Mouse (Mus musculus): Measurements from ENCODE around the gene Vgll2. TPM values are rescaled to one million over a fixed set of nuclear protein-coding genes. Genes with fewer than 3 reads are reported as not detected.

Vgll2 gene
- total and polyA plus RNA-seq, 3 experiments = not detected

- no peak for DNase-seq (ENCODE audit: low read depth, low spot score)
Observed at GRCm38 (mm10) chr10:52039392-52039791, 17.1 kb downstream of the Vgll2 start.

GRCm38 (mm10) chr10:52043086-52043485 lies 20.8 kb downstream of the Vgll2 start:
- DNase-seq (ENCODE audit: low read depth, low spot score) = no peak
- H3K27me3 ChIP-seq (ENCODE audit: control insufficient read depth in 1 of 2, insufficient read depth in 2 of 2, low read length in 2 of 2) = no peaks in the 10 kb centered on the region
- no peak overlapping the region for H3K4me3 ChIP-seq (ENCODE audit: control insufficient read depth in 1 of 2, insufficient read depth in 1 of 2, low read depth in 2 of 2, low read length in 2 of 2)
- no peaks in the 10 kb centered on the region for H3K4me1 ChIP-seq (ENCODE audit: control insufficient read depth in 1 of 2, insufficient read depth in 2 of 2, low read length in 2 of 2)
- no peaks in the 10 kb centered on the region for H3K79me2 ChIP-seq (ENCODE audit: control insufficient read depth, insufficient read depth, low read length, poor library complexity)
- H3K9me3 ChIP-seq (replicated peaks; ENCODE audit: insufficient read depth, low read length) = no peaks in the 10 kb centered on the region
- H3K9ac ChIP-seq (ENCODE audit: control insufficient read depth, low read depth, low read length, poor library complexity, severe bottlenecking) = no peak overlapping the region
- H3K27ac ChIP-seq (ENCODE audit: control insufficient read depth, low read depth, low read length) = no peak overlapping the region
- H3K36me3 ChIP-seq (ENCODE audit: control insufficient read depth in 1 of 2, insufficient read depth in 2 of 2, low read length in 2 of 2) = no peaks in the 10 kb centered on the region
- TF ChIP-seq ZKSCAN1 (IDR thresholded peaks at IDR 0.05; ENCODE audit: low read depth, low read length) = no peak
- TF ChIP-seq TCF12 (IDR thresholded peaks at IDR 0.05; ENCODE audit: low read depth, low read length) = no peak
- no peak for TF ChIP-seq RAD21 (IDR thresholded peaks at IDR 0.05; ENCODE audit: low read depth, low read length)
- TF ChIP-seq TAL1 (IDR thresholded peaks at IDR 0.05; ENCODE audit: low read length) = no peak
- TF ChIP-seq ZMIZ1 (IDR thresholded peaks at IDR 0.05; ENCODE audit: low read depth, low read length) = no peak
- no peak for TF ChIP-seq MYC (IDR thresholded peaks at IDR 0.05; ENCODE audit: low read depth, low read length)
- no peak for TF ChIP-seq KAT2A (conservative IDR thresholded peaks at IDR 0.05; ENCODE audit: low read depth, low read length)
- TF ChIP-seq E2F4 (IDR thresholded peaks at IDR 0.05; ENCODE audit: borderline replicate concordance, low read depth, low read length) = no peak
- TF ChIP-seq GATA1 (IDR thresholded peaks at IDR 0.05; ENCODE audit: low read depth, low read length) = no peak
- no peak for TF ChIP-seq GABPA (IDR thresholded peaks at IDR 0.05; ENCODE audit: low read depth, low read length)
- TF ChIP-seq ETS1 (IDR thresholded peaks at IDR 0.05; ENCODE audit: low read depth, low read length) = no peak
- no peak for TF ChIP-seq USF2 (IDR thresholded peaks at IDR 0.05; ENCODE audit: borderline replicate concordance in 1 of 2, insufficient read depth in 1 of 2, low read depth in 1 of 2, low read length in 2 of 2)
- no peak for TF ChIP-seq UBTF (IDR thresholded peaks at IDR 0.05; ENCODE audit: borderline replicate concordance, insufficient read depth, low read depth, low read length)
- TF ChIP-seq MXI1 (IDR thresholded peaks at IDR 0.05; ENCODE audit: low read depth, low read length) = no peak

More at GRCm38 (mm10) chr10:52039392-52039791, 17.1 kb downstream of the Vgll2 start:
- Histone ChIP-seq H3K36me3 (ENCODE audit: control insufficient read depth in 1 of 2, insufficient read depth in 2 of 2, low read length in 2 of 2) (no peaks in the 10 kb centered on the region), H3K4me1 (ENCODE audit: control insufficient read depth in 1 of 2, insufficient read depth in 2 of 2, low read length in 2 of 2) (no peaks in the 10 kb centered on the region), H3K27ac (ENCODE audit: control insufficient read depth, low read depth, low read length) (no peak overlapping the region), H3K27me3 (ENCODE audit: control insufficient read depth in 1 of 2, insufficient read depth in 2 of 2, low read length in 2 of 2) (no peaks in the 10 kb centered on the region), H3K9me3 (replicated peaks; ENCODE audit: insufficient read depth, low read length) (no peaks in the 10 kb centered on the region), H3K4me3 (ENCODE audit: control insufficient read depth in 1 of 2, insufficient read depth in 1 of 2, low read depth in 2 of 2, low read length in 2 of 2) (no peak overlapping the region), H3K9ac (ENCODE audit: control insufficient read depth, low read depth, low read length, poor library complexity, severe bottlenecking) (no peak overlapping the region), H3K79me2 (ENCODE audit: control insufficient read depth, insufficient read depth, low read length, poor library complexity) (no peaks in the 10 kb centered on the region)
- TF ChIP-seq USF1 (IDR thresholded peaks at IDR 0.05; ENCODE audit: low read depth, low read length) (no peak), USF2 (IDR thresholded peaks at IDR 0.05; ENCODE audit: borderline replicate concordance in 1 of 2, insufficient read depth in 1 of 2, low read depth in 1 of 2, low read length in 2 of 2) (no peak), GATA1 (IDR thresholded peaks at IDR 0.05; ENCODE audit: low read depth, low read length) (no peak), RCOR1 (IDR thresholded peaks at IDR 0.05; ENCODE audit: low read depth, low read length) (no peak), E2F4 (IDR thresholded peaks at IDR 0.05; ENCODE audit: borderline replicate concordance, low read depth, low read length) (no peak), RAD21 (IDR thresholded peaks at IDR 0.05; ENCODE audit: low read depth, low read length) (no peak)
